Mouse (Mus musculus) mature B cell (primary cell): ENCODE data around the gene Klrb1c.
"Not testable (repeated sequence)": the region's sequence is repeated elsewhere in the genome, so short reads cannot be mapped to it uniquely, and the experiment has no call there.

Experiments
- in situ Hi-C: fragments of 300-500 bp; cut with MboI; formaldehyde crosslinking; loops from 2 replicates; pipeline ENCODE4 v1.14.3; 2019

The Klrb1c gene

GRCm38 (mm10) chr6:128797936-128798771 is 9.1 kb upstream of the Klrb1c start:
- in situ Hi-C loops, result no loop called here

- in situ Hi-C loops, result no loop called here
Observed at GRCm38 (mm10) chr6:128797185-128797905, 8.3 kb upstream of the Klrb1c start.

GRCm38 (mm10) chr6:128796321-128796955 is 7.4 kb upstream of the Klrb1c start:
- in situ Hi-C loops, result no loop called here

- in situ Hi-C loops, result no loop called here
Observed at GRCm38 (mm10) chr6:128793734-128794133, 4.7 kb upstream of the Klrb1c start.

GRCm38 (mm10) chr6:128790491-128790994 is 1.5 kb upstream of the Klrb1c start:
- in situ Hi-C loops, result not testable (repeated sequence)

- in situ Hi-C loops, result no loop called here
Observed at GRCm38 (mm10) chr6:128788517-128788916, 498 bp downstream of the Klrb1c start.

GRCm38 (mm10) chr6:128786396-128786795 is 2.6 kb downstream of the Klrb1c start:
- in situ Hi-C loops, result not testable (repeated sequence)

- in situ Hi-C loops, result loop anchor here (5.0 kb wide), 1 partner anchor 33 kb away; no protein-coding TSS in a partner anchor
Observed at GRCm38 (mm10) chr6:128769481-128770253, 19.3 kb downstream of the Klrb1c start.

- in situ Hi-C loops, result loop anchor here (5.0 kb wide), 1 partner anchor 34 kb away; no protein-coding TSS in a partner anchor
Observed at GRCm38 (mm10) chr6:128768047-128768446, 21.0 kb downstream of the Klrb1c start.

GRCm38 (mm10) chr6:128766486-128767254 is 22.3 kb downstream of the Klrb1c start:
- in situ Hi-C loops, result loop anchor here (5.0 kb wide), 1 partner anchor 36 kb away; no protein-coding TSS in a partner anchor

- in situ Hi-C loops, result loop anchor here (5.0 kb wide), 1 partner anchor 37 kb away; no protein-coding TSS in a partner anchor
Observed at GRCm38 (mm10) chr6:128765211-128765610, 23.8 kb downstream of the Klrb1c start.

GRCm38 (mm10) chr6:128764598-128764997 is 24.4 kb downstream of the Klrb1c start:
- in situ Hi-C loops, result loop anchor here (5.0 kb wide), 1 partner anchor 78 kb away; no protein-coding TSS in a partner anchor

GRCm38 (mm10) chr6:128763736-128764523 is 25.1 kb downstream of the Klrb1c start:
- in situ Hi-C loops, result loop anchor here (5.0 kb wide), 1 partner anchor 78 kb away; no protein-coding TSS in a partner anchor

- in situ Hi-C loops, result loop anchor here (5.0 kb wide), 1 partner anchor 79 kb away; no protein-coding TSS in a partner anchor
Observed at GRCm38 (mm10) chr6:128762892-128763670, 25.9 kb downstream of the Klrb1c start.

- in situ Hi-C loops, result loop anchor here (5.0 kb wide), 1 partner anchor 81 kb away; no protein-coding TSS in a partner anchor
Observed at GRCm38 (mm10) chr6:128761144-128761540, 27.9 kb downstream of the Klrb1c start.

- in situ Hi-C loops, result loop anchor here (5.0 kb wide), 1 partner anchor 82 kb away; no protein-coding TSS in a partner anchor
Observed at GRCm38 (mm10) chr6:128760416-128761143, 28.4 kb downstream of the Klrb1c start.

- in situ Hi-C loops, result loop anchor here (5.0 kb wide), 1 partner anchor 82 kb away; no protein-coding TSS in a partner anchor
Observed at GRCm38 (mm10) chr6:128760016-128760415, 29.0 kb downstream of the Klrb1c start.
